Mouse (Mus musculus): ENCODE data around the gene Samd5. TPM values are rescaled to one million over a fixed set of nuclear protein-coding genes. Genes with fewer than 3 reads are reported as not detected.
A peak's percentile ranks its signal among the peaks of the same experiment; 100 is the strongest.

Samd5 gene
- polyA plus RNA-seq, 2 experiments from 2014 or later: not detected

DNA sequence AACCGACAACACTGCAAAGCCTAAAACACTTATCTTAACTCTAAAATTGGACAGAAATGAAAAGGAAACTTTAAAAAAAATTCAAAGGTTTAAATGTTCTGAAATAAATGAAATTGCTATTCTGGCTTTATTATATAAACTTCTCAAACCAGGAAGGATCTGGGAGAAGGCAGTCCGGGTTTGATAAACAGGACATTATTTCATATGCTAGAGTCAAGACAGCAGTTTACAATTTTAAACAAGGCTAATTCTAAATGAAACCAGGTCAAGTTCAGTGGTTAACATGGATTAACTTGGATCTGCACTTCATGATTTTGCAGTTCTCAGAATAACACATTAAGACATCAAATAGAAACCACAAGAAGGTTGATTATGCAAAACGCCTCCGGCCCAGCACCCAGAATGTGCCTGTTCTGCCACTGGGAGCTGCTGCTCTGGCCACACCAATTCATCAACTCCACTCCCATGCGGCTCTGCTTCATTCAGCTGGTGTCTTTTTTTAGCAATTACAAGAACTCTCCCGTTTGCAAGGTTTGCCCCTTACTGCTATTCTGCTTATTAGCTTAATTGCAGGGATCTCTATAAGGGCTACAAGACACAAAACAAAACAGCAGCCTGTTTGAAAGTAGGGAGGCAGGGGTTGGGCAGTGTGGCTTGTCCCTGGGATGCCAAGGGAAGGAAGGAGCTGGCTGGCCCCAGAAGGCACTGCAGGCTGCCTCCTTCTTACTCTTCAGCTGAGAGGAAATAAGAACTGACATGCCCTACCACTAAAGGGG is 24.8 kb downstream of the Samd5 start:
- no peak for ATAC-seq

DNA sequence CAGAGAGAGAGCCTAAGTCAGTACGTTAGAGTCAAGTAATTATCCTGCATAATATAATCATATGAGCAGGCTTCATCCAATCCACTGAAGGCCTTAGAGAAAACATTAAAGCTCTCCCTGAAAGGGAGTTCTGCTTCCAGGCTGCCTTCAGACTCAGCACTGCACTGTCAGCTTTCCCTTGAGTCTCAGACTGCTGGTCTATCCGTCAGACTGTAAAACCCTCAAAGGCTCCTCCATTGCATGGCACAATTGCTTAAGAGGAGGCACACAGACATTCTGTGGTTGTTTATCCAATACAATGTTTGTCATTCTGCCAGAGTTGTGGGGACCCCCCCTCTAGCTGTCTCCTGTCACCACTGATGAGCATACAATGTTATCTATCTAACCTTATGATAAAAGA is 26.5 kb downstream of the Samd5 start:
- ATAC-seq: no peak

- ATAC-seq: no peak
Observed at GRCm38 (mm10) chr10:9647741-9648140, 27.3 kb downstream of the Samd5 start.

- no peak for ATAC-seq
Observed at GRCm38 (mm10) chr10:9646391-9646790, 28.6 kb downstream of the Samd5 start.

DNA sequence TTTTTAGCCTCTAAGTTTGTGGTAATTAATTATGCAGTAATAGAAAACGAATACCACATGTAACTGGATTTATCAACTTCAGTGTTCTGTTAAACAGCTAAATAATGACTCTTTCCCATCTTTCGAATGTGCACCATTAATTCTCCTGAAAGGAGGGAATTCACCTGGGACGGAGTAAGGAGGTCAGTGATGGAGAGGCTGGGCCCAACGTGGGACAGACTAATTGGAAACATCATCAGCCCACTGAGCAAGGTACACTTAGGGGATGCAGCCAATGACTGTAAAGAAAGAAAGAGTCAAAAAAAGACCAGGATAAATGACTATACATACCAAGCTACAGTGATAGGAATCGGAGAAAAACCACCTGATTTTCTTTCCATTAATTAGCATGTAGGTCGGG is 31.5 kb downstream of the Samd5 start:
- no peak for ATAC-seq

GRCm38 (mm10) chr10:9642077-9642476 is 32.9 kb downstream of the Samd5 start:
- ATAC-seq: no peak

GRCm38 (mm10) chr10:9640678-9641077 is 34.3 kb downstream of the Samd5 start:
- no peak for ATAC-seq

DNA sequence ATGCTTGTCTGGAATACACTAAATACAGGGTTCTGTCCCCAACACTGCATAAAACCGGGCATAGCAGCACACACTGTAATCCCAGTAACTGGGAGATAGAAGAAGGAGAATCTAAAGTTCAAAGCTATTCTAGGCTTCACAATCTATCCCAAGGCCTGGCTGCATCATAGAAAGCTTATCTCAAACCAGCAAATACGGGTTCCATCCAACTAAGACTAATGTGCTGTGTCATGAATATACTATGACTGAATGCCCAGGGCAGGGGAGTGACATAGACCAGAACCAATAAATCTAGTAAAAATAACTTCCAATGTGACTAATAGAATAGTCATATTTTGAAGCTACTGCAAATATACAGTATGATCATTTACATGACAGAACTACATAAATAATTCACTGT is 35.0 kb downstream of the Samd5 start:
- ATAC-seq: no peak

DNA sequence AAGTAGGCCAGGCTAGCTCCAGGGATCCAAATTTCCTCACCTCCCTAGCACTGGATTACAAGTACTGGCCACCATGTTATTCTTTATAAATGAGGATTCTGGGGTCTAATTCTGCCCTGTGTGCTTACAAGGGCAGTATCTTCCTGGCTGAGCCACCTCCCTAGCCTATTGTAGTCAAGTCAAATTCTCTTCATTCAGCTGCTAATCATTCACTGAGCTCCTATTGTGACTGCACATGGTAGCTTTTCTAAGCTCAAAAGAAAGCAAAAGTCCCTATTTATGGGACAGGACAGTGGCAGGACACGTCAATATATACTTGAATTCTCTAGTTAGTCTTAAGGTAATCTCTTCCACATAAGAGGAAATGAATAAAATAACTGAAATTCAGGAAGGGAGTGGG is 49.7 kb downstream of the Samd5 start:
- ATAC-seq: no peak

- ATAC-seq: no peak
Observed at GRCm38 (mm10) chr10:9621926-9622688, 52.9 kb downstream of the Samd5 start.

DNA sequence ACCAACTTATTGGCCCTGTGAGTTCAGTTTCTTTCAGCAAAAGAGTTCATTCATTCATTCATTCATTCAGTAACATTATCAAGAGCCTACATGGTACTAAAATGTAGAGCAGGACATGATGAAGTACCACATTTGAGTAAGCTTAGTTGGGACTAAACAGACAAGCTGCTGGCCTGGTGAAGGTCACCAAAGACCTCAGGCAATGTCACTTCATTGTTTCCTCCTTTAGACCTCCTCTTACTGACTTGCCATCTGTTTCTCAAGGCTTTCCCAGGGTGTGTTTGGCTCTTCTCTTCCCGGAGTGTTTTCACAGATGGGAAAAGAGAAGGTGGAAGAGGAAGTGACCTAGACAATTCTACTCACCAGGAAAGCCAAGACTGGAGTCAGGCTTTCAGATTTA is 54.0 kb downstream of the Samd5 start:
- ATAC-seq: no peak

GRCm38 (mm10) chr10:9615009-9615408 is 60.0 kb downstream of the Samd5 start:
- ATAC-seq: no peak

- no peak for ATAC-seq
Observed at GRCm38 (mm10) chr10:9608854-9609253, 66.2 kb downstream of the Samd5 start.

- ATAC-seq: no peak
Observed at GRCm38 (mm10) chr10:9607155-9607554, 67.9 kb downstream of the Samd5 start.

GRCm38 (mm10) chr10:9605635-9606034 is 69.4 kb downstream of the Samd5 start:
- no peak for ATAC-seq

- no peak for ATAC-seq
Observed at GRCm38 (mm10) chr10:9603290-9603689, 71.7 kb downstream of the Samd5 start.

GRCm38 (mm10) chr10:9602845-9603244 is 72.2 kb downstream of the Samd5 start:
- no peak for ATAC-seq

DNA sequence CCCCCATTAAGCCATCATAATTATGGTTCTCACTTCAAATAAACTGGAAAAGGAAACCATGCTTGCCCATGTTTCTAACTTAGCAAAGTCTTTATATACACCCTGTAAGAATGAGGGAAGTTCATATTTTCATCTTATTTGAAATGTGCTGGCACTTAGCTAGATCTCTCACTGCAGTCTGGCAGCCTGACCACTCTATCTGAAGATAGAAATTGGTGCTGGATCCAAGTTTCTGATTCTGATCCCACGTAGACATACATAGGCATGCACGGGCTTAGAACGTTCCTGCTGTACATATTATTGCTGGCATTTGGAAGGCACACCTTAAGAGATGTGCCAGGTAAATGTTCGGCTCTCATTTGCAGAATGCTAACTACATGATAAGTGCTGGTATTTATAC is 72.6 kb downstream of the Samd5 start:
- no peak for ATAC-seq

DNA sequence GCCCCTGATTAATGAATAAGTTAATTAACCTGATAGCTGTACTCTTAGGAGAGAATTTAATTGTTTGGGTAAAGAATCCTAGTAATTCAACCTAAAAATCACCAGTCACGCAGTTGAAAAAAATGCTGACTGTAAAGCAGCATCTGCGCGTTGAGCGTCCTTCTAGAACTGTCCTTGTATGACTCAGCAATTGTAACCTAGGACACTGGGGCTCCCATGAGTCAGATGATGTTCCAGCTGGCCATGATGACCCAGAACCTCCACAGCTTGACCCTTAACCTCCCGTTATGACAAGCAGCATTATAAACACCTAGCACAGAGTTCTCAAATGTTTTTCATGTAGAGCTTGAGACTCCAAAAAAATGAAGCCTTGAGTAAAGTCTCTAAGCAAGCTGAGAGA is 78.8 kb downstream of the Samd5 start:
- ATAC-seq: no peak

DNA sequence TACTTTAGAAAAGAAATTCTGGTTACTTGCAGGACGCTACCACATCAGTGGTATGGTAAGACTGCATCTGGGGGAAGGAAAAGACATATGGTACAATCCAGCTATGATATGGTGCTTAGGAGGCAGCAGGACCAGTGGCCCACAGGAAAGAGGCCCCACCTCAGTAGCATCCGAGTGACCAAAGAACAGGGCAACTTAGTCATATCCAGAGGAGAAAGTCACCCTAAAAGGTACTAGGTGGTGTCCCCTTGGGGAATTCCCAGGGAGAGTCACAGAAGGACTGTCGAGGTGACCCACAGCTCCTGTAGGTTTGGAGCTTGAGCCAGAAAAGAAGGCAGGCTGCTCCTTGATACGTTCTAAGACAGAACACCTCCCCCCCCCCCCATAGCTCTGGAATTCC is 80.3 kb downstream of the Samd5 start:
- ATAC-seq: no peak

DNA sequence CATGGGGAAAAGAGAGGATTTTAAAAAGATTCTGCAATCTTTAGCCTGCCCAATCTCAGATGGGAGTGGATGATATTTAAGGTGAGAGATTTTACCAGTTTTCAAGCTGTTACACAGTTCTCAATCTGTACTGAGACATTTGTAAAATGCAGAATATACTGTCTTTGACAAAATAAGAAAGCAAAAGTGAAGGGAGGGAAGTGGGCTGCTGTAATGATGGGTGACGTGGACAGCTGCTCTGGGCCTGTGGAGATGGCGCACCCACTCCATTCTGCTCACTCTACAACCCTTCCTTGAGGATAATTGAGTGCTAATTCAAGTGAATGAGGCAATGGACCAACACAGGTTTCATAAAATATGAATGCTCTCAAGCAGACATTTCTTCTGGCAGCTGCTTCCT is 84.4 kb downstream of the Samd5 start:
- no peak for ATAC-seq

DNA sequence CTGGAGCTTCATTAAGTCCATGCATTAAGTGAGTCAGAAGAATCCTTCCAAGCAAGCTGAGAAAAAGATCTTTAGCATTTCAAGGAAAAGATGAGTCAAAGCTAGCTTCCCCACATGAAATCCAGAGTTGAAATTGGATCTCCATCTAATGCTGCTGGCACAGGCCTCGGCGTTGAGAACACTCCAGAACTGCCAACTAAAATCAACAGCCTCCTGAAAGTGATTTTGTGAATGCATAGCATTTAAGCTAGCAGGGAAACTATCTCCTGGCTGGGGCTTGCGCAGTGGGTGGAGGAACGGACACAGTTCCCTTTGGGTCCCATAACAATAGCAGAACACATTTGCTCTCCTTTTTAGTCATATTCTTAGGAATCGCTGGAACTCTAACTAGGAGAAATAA is 88.7 kb downstream of the Samd5 start:
- no peak for ATAC-seq

- ATAC-seq: no peak
Observed at GRCm38 (mm10) chr10:9579374-9579773, 95.6 kb downstream of the Samd5 start.

DNA sequence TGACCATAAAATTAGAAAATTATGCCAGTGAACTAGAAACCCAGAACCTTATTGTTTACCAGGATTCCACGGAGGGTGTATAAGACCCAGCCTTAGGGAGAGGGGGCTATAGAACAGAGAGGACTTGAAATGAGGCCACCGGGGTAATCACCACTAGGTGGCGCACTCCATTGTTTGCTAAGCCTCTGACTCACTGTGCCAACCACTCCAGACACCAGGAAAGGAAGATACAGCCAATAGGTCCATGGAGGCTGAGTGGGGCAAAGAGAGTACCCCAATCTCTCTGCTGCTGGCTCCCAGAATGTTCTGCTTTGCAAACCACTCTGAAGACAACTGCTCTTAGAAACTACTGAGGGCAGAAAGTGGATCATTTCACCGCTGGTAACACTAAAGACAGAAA is 99.4 kb downstream of the Samd5 start:
- peak; percentile 65 for ATAC-seq

Measured in CD4-positive, CD25-positive, alpha-beta regulatory T cell, adult 4 months (primary cell).